Mouse (Mus musculus): ENCODE data around the gene Ndufa12.

The Ndufa12 gene

GRCm38 (mm10) chr10:94230172-94230981 is 31.9 kb downstream of the Ndufa12 start:
- no peak for DNase-seq

GRCm38 (mm10) chr10:94231025-94231424 is 32.5 kb downstream of the Ndufa12 start:
- no peak for DNase-seq

GRCm38 (mm10) chr10:94235200-94235599 is 36.7 kb downstream of the Ndufa12 start:
- DNase-seq = no peak

GRCm38 (mm10) chr10:94241346-94241745 is 42.8 kb downstream of the Ndufa12 start:
- no peak for DNase-seq

- no peak for DNase-seq
These were observed 49.3 kb downstream of the Ndufa12 start for GRCm38 (mm10) chr10:94247748-94248349.

GRCm38 (mm10) chr10:94249575-94250456 is 51.3 kb downstream of the Ndufa12 start:
- no peak for DNase-seq

GRCm38 (mm10) chr10:94253260-94253807 is 54.8 kb downstream of the Ndufa12 start:
- DNase-seq = no peak

- no peak for DNase-seq
These were observed 56.2 kb downstream of the Ndufa12 start for GRCm38 (mm10) chr10:94254766-94255165.

GRCm38 (mm10) chr10:94255744-94256143 is 57.2 kb downstream of the Ndufa12 start:
- DNase-seq = no peak

GRCm38 (mm10) chr10:94256518-94256917 is 58.0 kb downstream of the Ndufa12 start:
- no peak for DNase-seq

- no peak for DNase-seq
These were observed 62.0 kb downstream of the Ndufa12 start for GRCm38 (mm10) chr10:94260544-94260943.

GRCm38 (mm10) chr10:94262646-94263045 is 64.1 kb downstream of the Ndufa12 start:
- no peak for DNase-seq

GRCm38 (mm10) chr10:94263211-94263610 is 64.7 kb downstream of the Ndufa12 start:
- DNase-seq = no peak

- DNase-seq = no peak
These were observed 67.4 kb downstream of the Ndufa12 start for GRCm38 (mm10) chr10:94265656-94266542.

Measured in kidney, adult 18-20 months (tissue).